Mouse (Mus musculus) intestine, embryonic 16.5 days (tissue): Measurements from ENCODE around the gene Csrp1. TPM values are rescaled to one million over a fixed set of nuclear protein-coding genes. Genes with fewer than 3 reads are reported as not detected.

ENCODE experiments used
- polyA plus RNA-seq: library from polyadenylated mRNA; unstranded; fragments of >200 nt; fragmentation: Nextera tagmentation; extraction: Ambion mirVana; gene quantifications from 2 replicates; pipeline ENCODE4 v1.2.1, GENCODE M21; 2015

Csrp1 gene
- polyA plus RNA-seq, 1 experiment from 2014 or later, result 215 TPM

Other genes starting within 250 kb of the Csrp1 start
- 8.8 and 9.0 TPM in 2 replicates for gene Nav1, start 112.8 kb upstream of the Csrp1 start, polyA plus RNA-seq
- 36.2 and 36.6 TPM in 2 replicates for gene Phlda3, start 46.1 kb downstream of the Csrp1 start, polyA plus RNA-seq
- gene Tnni1, start 59.4 kb downstream of the Csrp1 start, polyA plus RNA-seq, result 6.4 and 8.7 TPM in 2 replicates
- 260 and 283 TPM in 2 replicates for gene Lad1, start 98.5 kb downstream of the Csrp1 start, polyA plus RNA-seq
- 23.5 and 26.7 TPM in 2 replicates for gene Tnnt2, start 116.3 kb downstream of the Csrp1 start, polyA plus RNA-seq
- 0.05 TPM in 1 of 2 replicates, not detected in the other for gene Pkp1, start 199.1 kb downstream of the Csrp1 start, polyA plus RNA-seq